Mouse (Mus musculus): ENCODE results near the gene Figla.
A peak's percentile ranks its signal among the peaks of the same experiment; 100 is the strongest.

The Figla gene

GRCm38 (mm10) chr6:86028601-86029322 is 12.8 kb downstream of the Figla start, which contains the start of gene Add2:
Gene Add2 (plus strand): TSS chr6:86028681.
- DNase-seq (ENCODE audit: low read depth, low spot score) = no peak

- DNase-seq (ENCODE audit: low read depth, low spot score) = no peak
These were observed 13.3 kb downstream of the Figla start for GRCm38 (mm10) chr6:86029323-86029713.

- no peak for DNase-seq (ENCODE audit: low read depth, low spot score)
These were observed 15.6 kb downstream of the Figla start for GRCm38 (mm10) chr6:86031527-86031926.

- DNase-seq (ENCODE audit: low read depth, low spot score) = no peak
These were observed 17.7 kb downstream of the Figla start for GRCm38 (mm10) chr6:86033635-86034034.

GRCm38 (mm10) chr6:86038901-86039300 is 22.9 kb downstream of the Figla start:
- DNase-seq (ENCODE audit: low read depth, low spot score) = no peak

- no peak for DNase-seq (ENCODE audit: low read depth, low spot score)
These were observed 24.2 kb downstream of the Figla start for GRCm38 (mm10) chr6:86040140-86040539.

GRCm38 (mm10) chr6:86047510-86047909 is 31.5 kb downstream of the Figla start:
- no peak for DNase-seq (ENCODE audit: low read depth, low spot score)

- DNase-seq (ENCODE audit: low read depth, low spot score) = no peak
These were observed 32.5 kb downstream of the Figla start for GRCm38 (mm10) chr6:86048509-86048908.

- no peak for DNase-seq (ENCODE audit: low read depth, low spot score)
These were observed 34.8 kb downstream of the Figla start for GRCm38 (mm10) chr6:86050586-86051268.

GRCm38 (mm10) chr6:86052032-86052459 is 36.1 kb downstream of the Figla start:
- no peak for DNase-seq (ENCODE audit: low read depth, low spot score)

- DNase-seq (ENCODE audit: low read depth, low spot score) = no peak
These were observed 36.6 kb downstream of the Figla start for GRCm38 (mm10) chr6:86052556-86052955.

GRCm38 (mm10) chr6:86053099-86053498 is 37.1 kb downstream of the Figla start:
- no peak for DNase-seq (ENCODE audit: low read depth, low spot score)

- no peak for DNase-seq (ENCODE audit: low read depth, low spot score)
These were observed 37.6 kb downstream of the Figla start for GRCm38 (mm10) chr6:86053594-86053993.

GRCm38 (mm10) chr6:86058475-86058874 is 42.5 kb downstream of the Figla start:
- DNase-seq (ENCODE audit: low read depth, low spot score) = peak; percentile 1

GRCm38 (mm10) chr6:86059151-86059853 is 43.3 kb downstream of the Figla start:
- no peak for DNase-seq (ENCODE audit: low read depth, low spot score)

- no peak for DNase-seq (ENCODE audit: low read depth, low spot score)
These were observed 44.2 kb downstream of the Figla start for GRCm38 (mm10) chr6:86060170-86060569.

- no peak for DNase-seq (ENCODE audit: low read depth, low spot score)
These were observed 46.3 kb downstream of the Figla start for GRCm38 (mm10) chr6:86062226-86062625.

- DNase-seq (ENCODE audit: low read depth, low spot score) = no peak
These were observed 46.7 kb downstream of the Figla start for GRCm38 (mm10) chr6:86062684-86063083.

- no peak for DNase-seq (ENCODE audit: low read depth, low spot score)
These were observed 48.5 kb downstream of the Figla start for GRCm38 (mm10) chr6:86064318-86065016.

GRCm38 (mm10) chr6:86066727-86067126 is 50.8 kb downstream of the Figla start:
- DNase-seq (ENCODE audit: low read depth, low spot score) = no peak

- DNase-seq (ENCODE audit: low read depth, low spot score) = no peak
These were observed 51.2 kb downstream of the Figla start for GRCm38 (mm10) chr6:86067145-86067544.

GRCm38 (mm10) chr6:86069009-86069408 is 53.0 kb downstream of the Figla start:
- DNase-seq (ENCODE audit: low read depth, low spot score) = no peak

All from CD4-positive, CD25-positive, alpha-beta regulatory T cell, adult 2 months (primary cell).